Mouse (Mus musculus): ENCODE measurements around the gene Lactb.

DNA sequence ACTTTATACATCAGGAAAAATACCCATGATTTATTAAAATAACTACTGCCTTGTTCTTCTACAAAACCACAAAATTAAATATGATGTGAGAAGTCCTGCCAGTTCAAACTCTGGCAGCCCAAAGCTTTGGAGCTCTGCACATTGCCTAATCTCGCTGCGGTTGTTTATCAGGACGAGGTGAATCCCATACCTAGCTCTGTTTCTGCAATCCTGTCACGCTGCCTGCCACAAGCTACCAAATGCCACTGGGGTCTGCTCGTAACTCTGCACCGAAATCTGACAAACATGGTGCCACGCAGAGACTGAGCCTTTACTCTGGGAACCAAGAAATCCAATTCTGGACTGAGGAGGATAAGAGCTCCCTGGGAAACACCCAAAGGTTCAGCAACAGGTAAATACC, 65.4 kb downstream of the Lactb start:
- TF ChIP-seq CTCF (IDR thresholded peaks at IDR 0.05; ENCODE audit: low read depth) = no peak
- no peak for TF ChIP-seq EP300 (IDR thresholded peaks at IDR 0.05; ENCODE audit: low read depth)

Measured in heart, postnatal 0 days (tissue).